33 mouse cellular contexts compared by ENCODE assay signal in genomic region chr6:127893611-127894010, GRCm38 (mm10). TPM values are rescaled to one million over a fixed set of nuclear protein-coding genes. Genes with fewer than 3 reads are reported as not detected.
DNase-seq lines count a peak whose midpoint lies in the region; ATAC-seq and TF ChIP-seq lines count a peak whose summit lies in the region.
"Had no signal": no experiment of that assay in that cellular context is flagged by ENCODE, and none has a peak within 500 bp of the region (broad histone marks: within the 10 kb centered on the region; RNA-seq: fewer than 3 reads in every experiment).

No protein-coding gene starts in this region.

- peaks cover 29% of the 10 kb centered on the region; the same call in 1 of the 2 replicates for H3K4me1 ChIP-seq in heart, embryonic 11.5 days (ENCODE audit: control insufficient read depth, insufficient read depth, low read length)
- H3K4me1 ChIP-seq in lung, embryonic 15.5 days = peaks cover 24% of the 10 kb centered on the region
- H3K4me1 ChIP-seq in forebrain, postnatal 0 days (ENCODE audit: insufficient read depth) = peaks cover 4% of the 10 kb centered on the region; the same call in 1 of the 2 replicates
- H3K4me1 ChIP-seq: intestine, embryonic 15.5 days had no signal

- no peak for ATAC-seq in heart, embryonic 11.5 days (replicated peaks; ENCODE audit: insufficient number of reproducible peaks, low FRiP score, low TSS enrichment)
- peak; percentile 17; the same call in 1 of the 2 replicates for ATAC-seq in lung, embryonic 15.5 days (ENCODE audit: borderline replicate concordance, extremely low read depth, low FRiP score, low TSS enrichment)
- ATAC-seq in forebrain, postnatal 0 days = no peak
- ATAC-seq: activated CD4-positive, CD25-positive, alpha-beta regulatory T cell, adult 4 months; forebrain, embryonic 15.5 days; hindbrain, embryonic 16.5 days; intestine, embryonic 15.5 days had no signal

- H3K9ac ChIP-seq in heart, embryonic 11.5 days (ENCODE audit: low read depth, low read length) = no peak overlapping the region
- H3K9ac ChIP-seq in lung, embryonic 15.5 days = no peak overlapping the region
- H3K9ac ChIP-seq in forebrain, postnatal 0 days = no peak overlapping the region
- H3K9ac ChIP-seq: embryonic facial prominence, embryonic 13.5 days; forebrain, embryonic 12.5 days; forebrain, embryonic 15.5 days; heart, embryonic 15.5 days; hindbrain, embryonic 13.5 days; intestine, embryonic 15.5 days had no signal

- H3K9me3 ChIP-seq in heart, embryonic 11.5 days (replicated peaks; ENCODE audit: control insufficient read depth, low read length) = no peaks in the 10 kb centered on the region
- H3K9me3 ChIP-seq in lung, embryonic 15.5 days = no peaks in the 10 kb centered on the region
- H3K9me3 ChIP-seq in forebrain, postnatal 0 days (ENCODE audit: low read length) = 0 out of 2 replicates have a peak, but pooled peaks cover 3% of the 10 kb centered on the region
- H3K9me3 ChIP-seq: embryonic facial prominence, embryonic 10.5 days; embryonic facial prominence, embryonic 13.5 days; forebrain, embryonic 12.5 days; forebrain, embryonic 15.5 days; heart, embryonic 15.5 days; hindbrain, embryonic 10.5 days; hindbrain, embryonic 13.5 days; intestine, embryonic 15.5 days had no signal

- no peak overlapping the region for H3K27ac ChIP-seq in heart, embryonic 11.5 days (ENCODE audit: low read depth, low read length)
- H3K27ac ChIP-seq in lung, embryonic 15.5 days = no peak overlapping the region
- H3K27ac ChIP-seq in layer of hippocampus, adult 2 months = no peak overlapping the region
- H3K27ac ChIP-seq in forebrain, postnatal 0 days (ENCODE audit: low read depth, low read length) = no peak overlapping the region
- H3K27ac ChIP-seq: embryonic facial prominence, embryonic 10.5 days; embryonic facial prominence, embryonic 13.5 days; forebrain, embryonic 12.5 days; forebrain, embryonic 15.5 days; heart, adult 2 months; heart, embryonic 15.5 days; hindbrain, embryonic 10.5 days; hindbrain, embryonic 13.5 days; intestine, embryonic 15.5 days had no signal

- no peak for TF ChIP-seq CTCF in layer of hippocampus, adult 2 months (conservative IDR thresholded peaks at IDR 0.05)
- TF ChIP-seq CTCF in forebrain, postnatal 0 days (IDR thresholded peaks at IDR 0.05; ENCODE audit: low read depth) = no peak

- intact Hi-C loops in heart, postnatal 14 days (cut with DNase I) = no loop called here

- DNase-seq in heart, postnatal 14 days = no peak
- no peak for DNase-seq in lung, postnatal 25 days (ENCODE audit: low spot score)
- peak; percentile 20 for DNase-seq in WW6 (ENCODE audit: low read depth, low spot score)
- no peak for DNase-seq in layer of hippocampus, adult 2 months (ENCODE audit: low spot score in 2 of 2)
- no peak for DNase-seq in forebrain, postnatal 0 days
- DNase-seq: adrenal gland, adult 8-10 months; adrenal gland, postnatal 25 days; B cell, adult 2 months; cerebellum, adult 11-12 months; cerebellum, adult 8-10 months; cerebellum, postnatal 10 days; cerebellum, postnatal 36 days; embryo, embryonic 11 days; gastrocnemius, postnatal 10 days; gastrocnemius, postnatal 36 days; heart, adult 2 months; heart, postnatal 36 days; kidney, adult 11 months had no signal

- no peaks in the 10 kb centered on the region for H3K36me3 ChIP-seq in heart, embryonic 11.5 days (ENCODE audit: control insufficient read depth, insufficient read depth, low read length)
- no peaks in the 10 kb centered on the region for H3K36me3 ChIP-seq in lung, embryonic 15.5 days
- no peaks in the 10 kb centered on the region for H3K36me3 ChIP-seq in forebrain, postnatal 0 days (ENCODE audit: insufficient read depth)
- H3K36me3 ChIP-seq: embryonic facial prominence, embryonic 10.5 days; forebrain, embryonic 12.5 days; forebrain, embryonic 15.5 days; heart, embryonic 15.5 days; hindbrain, embryonic 10.5 days; intestine, embryonic 15.5 days had no signal

- no peak overlapping the region for H3K4me3 ChIP-seq in heart, embryonic 11.5 days (ENCODE audit: low read depth, low read length)
- H3K4me3 ChIP-seq in lung, embryonic 15.5 days = no peak overlapping the region
- H3K4me3 ChIP-seq in layer of hippocampus, adult 2 months = no peak overlapping the region
- no peak overlapping the region for H3K4me3 ChIP-seq in forebrain, postnatal 0 days (ENCODE audit: low read depth, low read length)
- H3K4me3 ChIP-seq: embryonic facial prominence, embryonic 10.5 days; embryonic facial prominence, embryonic 13.5 days; erythroblast, embryonic 14.5 days; forebrain, embryonic 12.5 days; forebrain, embryonic 15.5 days; heart, adult 2 months; heart, embryonic 15.5 days; hindbrain, embryonic 10.5 days; hindbrain, embryonic 13.5 days; intestine, embryonic 15.5 days had no signal

- H3K27me3 ChIP-seq in heart, embryonic 11.5 days (ENCODE audit: control insufficient read depth, insufficient read depth, low read length) = no peaks in the 10 kb centered on the region
- no peaks in the 10 kb centered on the region for H3K27me3 ChIP-seq in lung, embryonic 15.5 days
- no peaks in the 10 kb centered on the region for H3K27me3 ChIP-seq in forebrain, postnatal 0 days (ENCODE audit: insufficient read depth, low read length)
- H3K27me3 ChIP-seq: embryonic facial prominence, embryonic 13.5 days; forebrain, embryonic 15.5 days; intestine, embryonic 15.5 days had no signal

- WGBS in heart, embryonic 11.5 days (ENCODE audit: insufficient replicate concordance) = 32% methylated on average over 6 of the region's 6 CpGs
- WGBS in lung, embryonic 15.5 days = 26% methylated on average over 6 of the region's 6 CpGs
- WGBS in forebrain, postnatal 0 days = 56% methylated on average over 6 of the region's 6 CpGs

- H3K4me2 ChIP-seq in heart, embryonic 11.5 days = peak overlapping the region; percentile 9; the same call in 1 of the 2 replicates
- no peak overlapping the region for H3K4me2 ChIP-seq in lung, embryonic 15.5 days
- H3K4me2 ChIP-seq in forebrain, postnatal 0 days (ENCODE audit: low read depth) = no peak overlapping the region
- H3K4me2 ChIP-seq: embryonic facial prominence, embryonic 13.5 days; forebrain, embryonic 12.5 days; forebrain, embryonic 15.5 days; heart, embryonic 15.5 days; hindbrain, embryonic 13.5 days; intestine, embryonic 15.5 days had no signal

RNA-seq across cellular contexts. Expression of gene Tspan11, which starts 6.2 kb away (rescaled TPM):
- polyA plus RNA-seq in heart, embryonic 11.5 days (2014; fragmentation: Nextera tagmentation; extraction: Ambion mirVana) = 2.0 and 2.9 TPM in 2 replicates
- 1 to 10 TPM; 3.1 to 3.3 TPM for total RNA-seq in heart, postnatal 14 days (2021)
- polyA plus RNA-seq in lung, embryonic 15.5 days (2015; fragmentation: Nextera tagmentation; extraction: Ambion mirVana) = 20.5 and 21.4 TPM in 2 replicates
- total RNA-seq in layer of hippocampus, adult 2 months (2021) = 1 to 10 TPM; 1.7 to 3.2 TPM
- 5.9 and 6.4 TPM in 2 replicates for total RNA-seq in forebrain, postnatal 0 days (2014; rRNA removed)
- 6.8 and 7.6 TPM in 2 replicates for polyA plus RNA-seq in forebrain, postnatal 0 days (2015; fragmentation: Nextera tagmentation; extraction: Ambion mirVana)
- total RNA-seq: CH12.LX; granulocyte monocyte progenitor cell, adult 5-6 weeks had no signal
- polyA plus RNA-seq: activated CD4-positive, CD25-positive, alpha-beta regulatory T cell, adult 4 months; erythroblast, embryonic 14.5 days had no signal
